Mouse (Mus musculus) mesoderm, embryonic 11.5 days (tissue): Measurements from ENCODE around the gene Resp18.

Experiments used
- DNase-seq: peaks from one replicate; pipeline ENCODE4 v3.0.0-alpha.2; 2012; ENCODE audit warnings: low read depth, low spot score

The Resp18 gene

GRCm38 (mm10) chr1:75277195-75278188 is 723 bp downstream of the Resp18 start:
- DNase-seq: peak; percentile 73

- DNase-seq: no peak
These were observed 13.9 kb downstream of the Resp18 start, which contains the start of gene Ptprn for GRCm38 (mm10) chr1:75264091-75264880. Gene Ptprn, minus strand, starts transcription at chr1:75264502.

- peak; percentile 88 for DNase-seq
These were observed 15.0 kb downstream of the Resp18 start for GRCm38 (mm10) chr1:75262969-75263951.

GRCm38 (mm10) chr1:75261278-75261677 is 16.9 kb downstream of the Resp18 start:
- no peak for DNase-seq

- no peak for DNase-seq
These were observed 22.6 kb downstream of the Resp18 start for GRCm38 (mm10) chr1:75255516-75256046.

- no peak for DNase-seq
These were observed 23.6 kb downstream of the Resp18 start for GRCm38 (mm10) chr1:75254625-75255013.

- DNase-seq: peak; percentile 85
These were observed 24.2 kb downstream of the Resp18 start for GRCm38 (mm10) chr1:75253849-75254624.

GRCm38 (mm10) chr1:75253029-75253428 is 25.2 kb downstream of the Resp18 start:
- no peak for DNase-seq

GRCm38 (mm10) chr1:75252308-75252707 is 25.9 kb downstream of the Resp18 start:
- no peak for DNase-seq

GRCm38 (mm10) chr1:75251112-75251970 is 26.9 kb downstream of the Resp18 start:
- DNase-seq: peak; percentile 74

- no peak for DNase-seq
These were observed 27.7 kb downstream of the Resp18 start for GRCm38 (mm10) chr1:75250498-75250897.

GRCm38 (mm10) chr1:75248041-75248772 is 30.0 kb downstream of the Resp18 start:
- DNase-seq: peak; percentile 26

- DNase-seq: no peak
These were observed 30.9 kb downstream of the Resp18 start for GRCm38 (mm10) chr1:75247071-75247930.

GRCm38 (mm10) chr1:75244836-75245235 is 33.4 kb downstream of the Resp18 start:
- peak; percentile 60 for DNase-seq

- no peak for DNase-seq
These were observed 33.9 kb downstream of the Resp18 start for GRCm38 (mm10) chr1:75244175-75244826.

- no peak for DNase-seq
These were observed 34.8 kb downstream of the Resp18 start for GRCm38 (mm10) chr1:75243411-75243810.

- no peak for DNase-seq
These were observed 38.6 kb downstream of the Resp18 start for GRCm38 (mm10) chr1:75239591-75239990.
